Mouse (Mus musculus) olfactory bulb, adult 2 months (tissue): Measurements from ENCODE around the gene Lmntd2.

Experiments
- CTCF ChIP-seq: fragments of 200-500 bp; IDR thresholded peaks from 2 replicates; pipeline ENCODE4 v1.5.1; 2012; ENCODE audit warnings: low read depth, mild to moderate bottlenecking, low read length, moderate library complexity; ENCODE audit not compliant: insufficient read depth
- POLR2A ChIP-seq: fragments of 200-500 bp; IDR thresholded peaks from 2 replicates; pipeline ENCODE4 v1.6.1; 2012; ENCODE audit warnings: mild to moderate bottlenecking, low read depth, low read length, moderate library complexity; ENCODE audit not compliant: insufficient read depth

DNA sequence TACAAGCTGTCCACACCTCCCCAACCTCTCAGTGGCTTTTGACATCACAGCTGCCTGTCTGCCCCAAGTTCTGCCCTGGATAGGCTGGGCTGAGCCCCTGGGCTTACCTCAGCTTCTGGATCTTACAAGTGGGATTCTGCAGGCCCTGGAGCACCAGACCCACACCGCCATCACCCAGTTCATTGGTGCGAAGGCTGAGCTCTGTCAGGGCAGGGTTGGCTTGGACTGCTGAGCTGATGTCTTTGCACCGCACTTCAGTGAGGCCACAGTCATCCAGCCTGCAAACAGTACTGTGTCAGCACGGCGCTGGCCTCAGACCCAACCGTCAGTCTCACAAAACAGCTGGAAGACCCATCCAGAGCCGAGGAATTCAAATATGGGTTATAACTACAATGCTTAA is 49.5 kb downstream of the Lmntd2 start:
- TF ChIP-seq CTCF, result no peak
- no peak for TF ChIP-seq POLR2A
